Mouse (Mus musculus): ENCODE measurements around the gene Fam198a.

The Fam198a gene

GRCm38 (mm10) chr9:121925959-121926358, 24.8 kb upstream of the Fam198a start:
- peak in 1 of 2 experiments; percentile 31 for DNase-seq (ENCODE audit: inconsistent age in 2 of 2, low spot score in 1 of 2)

- DNase-seq (ENCODE audit: inconsistent age in 2 of 2, low spot score in 1 of 2): peak in 1 of 2 experiments; percentile 12
These were observed 24.0 kb upstream of the Fam198a start for GRCm38 (mm10) chr9:121926634-121927405.

GRCm38 (mm10) chr9:121927721-121928120, 23.1 kb upstream of the Fam198a start:
- peak; percentile 3 to 21 for DNase-seq (ENCODE audit: inconsistent age in 2 of 2, low spot score in 1 of 2)

- DNase-seq (ENCODE audit: inconsistent age in 2 of 2, low spot score in 1 of 2): peak; percentile 61 to 77
These were observed 22.3 kb upstream of the Fam198a start for GRCm38 (mm10) chr9:121928498-121928897.

GRCm38 (mm10) chr9:121934856-121935255, 15.9 kb upstream of the Fam198a start:
- DNase-seq (ENCODE audit: inconsistent age in 2 of 2, low spot score in 1 of 2): peak in 1 of 2 experiments; percentile 50

GRCm38 (mm10) chr9:121936952-121937351, 13.8 kb upstream of the Fam198a start:
- DNase-seq (ENCODE audit: inconsistent age in 2 of 2, low spot score in 1 of 2): no peak

GRCm38 (mm10) chr9:121937451-121937864, 13.3 kb upstream of the Fam198a start:
- no peak for DNase-seq (ENCODE audit: inconsistent age in 2 of 2, low spot score in 1 of 2)

- peak in 1 of 2 experiments; percentile 38 for DNase-seq (ENCODE audit: inconsistent age in 2 of 2, low spot score in 1 of 2)
These were observed 12.8 kb upstream of the Fam198a start for GRCm38 (mm10) chr9:121937944-121938355.

- no peak for DNase-seq (ENCODE audit: inconsistent age in 2 of 2, low spot score in 1 of 2)
These were observed 7.8 kb upstream of the Fam198a start for GRCm38 (mm10) chr9:121943005-121943404.

- no peak for DNase-seq (ENCODE audit: inconsistent age in 2 of 2, low spot score in 1 of 2)
These were observed 7.2 kb upstream of the Fam198a start for GRCm38 (mm10) chr9:121943628-121944027.

GRCm38 (mm10) chr9:121947784-121948183, 3.0 kb upstream of the Fam198a start:
- DNase-seq (ENCODE audit: inconsistent age in 2 of 2, low spot score in 1 of 2): peak; percentile 73 to 91

- no peak for DNase-seq (ENCODE audit: inconsistent age in 2 of 2, low spot score in 1 of 2)
These were observed 2.4 kb upstream of the Fam198a start for GRCm38 (mm10) chr9:121948431-121948830.

- no peak for DNase-seq (ENCODE audit: inconsistent age in 2 of 2, low spot score in 1 of 2)
These were observed 281 bp downstream of the Fam198a start for GRCm38 (mm10) chr9:121951114-121951423.

GRCm38 (mm10) chr9:121952596-121952995, 1.8 kb downstream of the Fam198a start:
- DNase-seq (ENCODE audit: inconsistent age in 2 of 2, low spot score in 1 of 2): no peak

- DNase-seq (ENCODE audit: inconsistent age in 2 of 2, low spot score in 1 of 2): peak; percentile 60 to 66
These were observed 9.3 kb downstream of the Fam198a start for GRCm38 (mm10) chr9:121959966-121960635.

- no peak for DNase-seq (ENCODE audit: inconsistent age in 2 of 2, low spot score in 1 of 2)
These were observed 14.2 kb downstream of the Fam198a start for GRCm38 (mm10) chr9:121964941-121965340.

- peak; percentile 74 to 85 for DNase-seq (ENCODE audit: inconsistent age in 2 of 2, low spot score in 1 of 2)
These were observed 17.5 kb downstream of the Fam198a start for GRCm38 (mm10) chr9:121968258-121968657.

- DNase-seq (ENCODE audit: inconsistent age in 2 of 2, low spot score in 1 of 2): peak; percentile 42 to 65
These were observed 19.1 kb downstream of the Fam198a start for GRCm38 (mm10) chr9:121969841-121970381.

GRCm38 (mm10) chr9:121973207-121973606, 22.4 kb downstream of the Fam198a start:
- no peak for DNase-seq (ENCODE audit: inconsistent age in 2 of 2, low spot score in 1 of 2)

- DNase-seq (ENCODE audit: inconsistent age in 2 of 2, low spot score in 1 of 2): peak in 1 of 2 experiments; percentile 27
These were observed 23.6 kb downstream of the Fam198a start for GRCm38 (mm10) chr9:121974141-121974986.

GRCm38 (mm10) chr9:121975321-121975720, 24.5 kb downstream of the Fam198a start:
- DNase-seq (ENCODE audit: inconsistent age in 2 of 2, low spot score in 1 of 2): peak; percentile 31 to 54
